Mouse (Mus musculus) embryonic fibroblast, embryonic 13.5 days (primary cell): ENCODE results near the gene Zmynd10.

ENCODE experiments used
- CTCF ChIP-seq: IDR thresholded peaks from 2 replicates; pipeline ENCODE4 v1.5.1; 2011; ENCODE audit warnings: mild to moderate bottlenecking, control low read depth, low read length, moderate library complexity, borderline replicate concordance; ENCODE audit not compliant: insufficient read depth
- POLR2A ChIP-seq: IDR thresholded peaks from 2 replicates; pipeline ENCODE4 v1.6.1; 2011; ENCODE audit warnings: low read depth, mild to moderate bottlenecking, control low read depth, low read length, moderate library complexity

GRCm38 (mm10) chr9:107526198-107527026, 20.7 kb upstream of the Zmynd10 start:
- no peak for TF ChIP-seq POLR2A
- TF ChIP-seq CTCF, result no peak
